Mouse (Mus musculus) heart, embryonic 14.5 days (tissue): Measurements from ENCODE around the gene Slc38a3. TPM values are rescaled to one million over a fixed set of nuclear protein-coding genes. Genes with fewer than 3 reads are reported as not detected.

ENCODE experiments used
- ATAC-seq: fragments of 200-750 bp; cut with Nextera tagmentation; 2 replicates; pipeline ENCODE4 v1.8.0; 2017; ENCODE audit warnings: low read depth, moderate TSS enrichment; ENCODE audit not compliant: insufficient number of reproducible peaks, insufficient read depth, low FRiP score
- H3K27ac ChIP-seq, 2 experiments: fragments of 200-500 bp in 1 of 2; fragments of 300-500 bp in 1 of 2; sonication (generic) in 1 of 2; replicated peaks in 1 of 2; 2 replicates each; pipeline ENCODE4 v1.5.1; 2012 to 2014; ENCODE audit warnings: low read depth in 2 of 2, low read length in 2 of 2, control low read depth in 1 of 2, mild to moderate bottlenecking in 1 of 2, mixed read lengths in 1 of 2; ENCODE audit not compliant: control insufficient read depth in 1 of 2, insufficient read depth in 1 of 2
- H3K27me3 ChIP-seq: fragments of 300-500 bp; sonication (generic); 2 replicates; pipeline ENCODE4 v1.6.1; 2014; ENCODE audit warnings: mild to moderate bottlenecking, low read length, control low read depth; ENCODE audit not compliant: control insufficient read depth, insufficient read depth
- H3K36me3 ChIP-seq: fragments of 300-500 bp; sonication (generic); 2 replicates; pipeline ENCODE4 v1.6.1; 2014; ENCODE audit warnings: mild to moderate bottlenecking, control low read depth, low read length, mixed read lengths; ENCODE audit not compliant: control insufficient read depth, insufficient read depth
- H3K4me1 ChIP-seq, 2 experiments: fragments of 200-500 bp in 1 of 2; fragments of 300-500 bp in 1 of 2; sonication (generic) in 1 of 2; 2 replicates each; pipeline ENCODE4 v1.6.1; 2012 to 2014; ENCODE audit warnings: low read length in 2 of 2, control low read depth in 1 of 2, mixed read lengths in 1 of 2; ENCODE audit not compliant: control insufficient read depth in 2 of 2, insufficient read depth in 2 of 2
- H3K4me2 ChIP-seq: fragments of 300-500 bp; sonication (generic); 2 replicates; pipeline ENCODE4 v1.6.1; 2014; ENCODE audit warnings: mild to moderate bottlenecking, low read length
- H3K4me3 ChIP-seq, 2 experiments: fragments of 200-500 bp in 1 of 2; fragments of 300-500 bp in 1 of 2; sonication (generic) in 1 of 2; 2 replicates each; pipeline ENCODE4 v1.5.1; 2012 to 2014; ENCODE audit warnings: low read length in 2 of 2, mild to moderate bottlenecking in 2 of 2, control low read depth in 1 of 2, low read depth in 1 of 2, moderate library complexity in 1 of 2; ENCODE audit not compliant: control insufficient read depth in 1 of 2, insufficient read depth in 1 of 2
- H3K9ac ChIP-seq: fragments of 300-500 bp; sonication (generic); 2 replicates; pipeline ENCODE4 v1.6.1; 2014; ENCODE audit warnings: mild to moderate bottlenecking, low read length
- H3K9me3 ChIP-seq: fragments of 300-500 bp; sonication (generic); 2 replicates; pipeline ENCODE4 v1.6.1; 2016; ENCODE audit warnings: low read length, control low read depth; ENCODE audit not compliant: control insufficient read depth
- WGBS: fragments of 180-500 bp; shearing (Covaris S2); extraction: QIAGEN DNeasy Blood & Tissue Kit; methylation state at CpG from one replicate; pipeline ENCODE4 v1.1.7; 2014; 5-methylcytosine and 5-hydroxymethylcytosine counted together
- polyA plus RNA-seq: library from polyadenylated mRNA; unstranded; fragments of >200 nt; fragmentation: Nextera tagmentation; extraction: Ambion mirVana; gene quantifications from 2 replicates; pipeline ENCODE4 v1.2.1, GENCODE M21; 2014

The Slc38a3 gene
- polyA plus RNA-seq, 1 experiment from 2014 or later: 2.7 TPM

- Histone ChIP-seq H3K4me2 (peak overlapping the region; percentile 98), H3K27me3 (peaks cover 45% of the 10 kb centered on the region), H3K4me3 (peak overlapping the region; percentile 48 to 64), H3K9ac (peak overlapping the region; percentile 79), H3K4me1 (peaks cover 25 to 37% of the 10 kb centered on the region in 2 experiments), H3K36me3 (no peaks in the 10 kb centered on the region; the same call in 1 of the 2 replicates), H3K9me3 (no peaks in the 10 kb centered on the region), H3K27ac (no peak overlapping the region)
- ATAC-seq: no peak
- WGBS: 4% methylated on average over 21 of the region's 21 CpGs
These were observed 39.2 kb upstream of the Slc38a3 start for GRCm38 (mm10) chr9:107708439-107709095.

DNA sequence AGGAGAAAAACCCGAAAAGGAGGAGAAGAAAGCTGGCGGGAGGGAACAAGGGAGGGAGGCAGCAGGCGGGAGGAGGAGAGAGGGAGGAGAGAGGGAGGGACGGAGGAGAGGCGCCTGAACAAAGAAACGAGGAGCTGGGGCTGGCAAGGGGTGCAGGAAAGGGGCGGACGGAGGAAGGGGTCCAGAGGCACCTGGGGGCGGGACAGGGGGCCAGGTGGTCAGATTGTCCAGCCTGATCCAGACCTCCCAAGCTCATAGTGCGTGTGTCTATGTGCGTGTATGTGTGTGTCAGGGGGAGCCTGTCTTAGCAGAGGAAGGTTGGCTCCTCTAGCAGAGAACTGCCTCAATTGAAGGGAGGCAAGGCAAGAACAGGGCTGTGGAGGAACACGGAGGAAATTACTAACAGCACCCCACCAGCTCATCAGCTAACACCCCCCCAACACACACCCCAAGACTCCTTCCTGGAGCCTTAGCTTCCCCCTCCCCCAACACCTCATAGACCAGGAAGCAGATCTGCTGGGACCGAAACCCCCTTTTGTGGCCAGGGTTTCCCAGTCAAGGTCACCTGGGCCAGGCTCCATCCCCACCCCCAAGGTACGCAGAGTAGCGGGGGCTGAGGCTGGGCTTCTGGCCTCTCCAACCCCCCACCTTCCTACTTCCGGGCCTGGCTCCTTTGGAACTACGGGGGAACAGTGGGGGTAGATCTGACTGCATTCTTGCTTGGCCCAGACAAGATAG, 38.5 kb upstream of the Slc38a3 start:
- peak overlapping the region; percentile 79 for H3K9ac ChIP-seq
- peak overlapping the region; percentile 98 for H3K4me2 ChIP-seq
- H3K9me3 ChIP-seq: no peaks in the 10 kb centered on the region
- H3K4me3 ChIP-seq: peak overlapping the region; percentile 48 to 64
- peaks cover 45% of the 10 kb centered on the region for H3K27me3 ChIP-seq
- 2% methylated on average over 17 of the region's 17 CpGs for WGBS
- H3K4me1 ChIP-seq: peaks cover 26 to 37% of the 10 kb centered on the region in 2 experiments
- H3K27ac ChIP-seq: no peak overlapping the region
- H3K36me3 ChIP-seq: no peaks in the 10 kb centered on the region; the same call in 1 of the 2 replicates
- no peak for ATAC-seq

DNA sequence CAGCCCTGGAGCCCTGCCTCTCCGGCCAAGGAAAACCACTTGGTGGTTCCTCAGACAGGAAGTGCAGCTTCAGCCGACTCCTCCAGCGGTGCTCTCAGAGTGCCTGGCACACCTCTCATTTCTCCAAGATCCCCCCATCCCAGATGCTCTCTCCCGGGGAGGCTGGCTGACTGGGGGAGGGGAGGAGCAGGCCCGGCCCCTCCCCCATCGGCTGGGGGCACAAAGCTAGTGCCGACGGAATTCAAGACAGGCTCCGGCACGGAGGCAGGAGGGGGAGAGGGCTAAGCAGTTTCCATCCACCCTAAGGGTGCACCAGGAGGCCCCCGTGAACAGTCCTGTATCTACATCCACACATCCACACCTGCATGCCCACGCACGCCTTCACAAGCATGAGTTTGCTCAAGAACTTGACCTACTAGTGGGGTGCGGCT, 37.5 kb upstream of the Slc38a3 start:
- H3K4me1 ChIP-seq: peaks cover 31 to 37% of the 10 kb centered on the region in 2 experiments
- H3K9ac ChIP-seq: peak overlapping the region; percentile 79
- H3K4me3 ChIP-seq: peak overlapping the region; percentile 10 to 64; a peak in 1 of 4 replicates
- H3K27me3 ChIP-seq: peaks cover 45% of the 10 kb centered on the region
- 5% methylated on average over 14 of the region's 14 CpGs for WGBS
- H3K36me3 ChIP-seq: no peaks in the 10 kb centered on the region; the same call in 1 of the 2 replicates
- H3K4me2 ChIP-seq: peak overlapping the region; percentile 98
- no peaks in the 10 kb centered on the region for H3K9me3 ChIP-seq
- ATAC-seq: no peak
- no peak overlapping the region for H3K27ac ChIP-seq

GRCm38 (mm10) chr9:107703337-107704122, 34.2 kb upstream of the Slc38a3 start:
- no peak overlapping the region for H3K27ac ChIP-seq
- ATAC-seq: no peak
- H3K36me3 ChIP-seq: peaks cover 3% of the 10 kb centered on the region; the same call in 1 of the 2 replicates
- H3K27me3 ChIP-seq: peaks cover 34% of the 10 kb centered on the region
- no peaks in the 10 kb centered on the region for H3K9me3 ChIP-seq
- WGBS: 50% methylated on average over 14 of the region's 14 CpGs
- H3K4me1 ChIP-seq: peaks cover 46 to 48% of the 10 kb centered on the region in 2 experiments
- no peak overlapping the region for H3K9ac ChIP-seq
- no peak overlapping the region for H3K4me3 ChIP-seq
- no peak overlapping the region for H3K4me2 ChIP-seq

GRCm38 (mm10) chr9:107702606-107703185, 33.4 kb upstream of the Slc38a3 start:
- Histone ChIP-seq H3K36me3 (peaks cover 3% of the 10 kb centered on the region; the same call in 1 of the 2 replicates), H3K27ac (no peak overlapping the region), H3K4me2 (no peak overlapping the region), H3K4me3 (no peak overlapping the region), H3K4me1 (peaks cover 46% of the 10 kb centered on the region in 2 experiments), H3K9ac (no peak overlapping the region; the same call in 1 of the 2 replicates), H3K27me3 (peaks cover 25% of the 10 kb centered on the region), H3K9me3 (no peaks in the 10 kb centered on the region)
- 73% methylated on average over 3 of the region's 3 CpGs for WGBS
- ATAC-seq: no peak

- Histone ChIP-seq H3K9me3 (no peaks in the 10 kb centered on the region), H3K27me3 (peaks cover 14% of the 10 kb centered on the region; the same call in 1 of the 2 replicates), H3K4me2 (no peak overlapping the region), H3K9ac (no peak overlapping the region), H3K4me1 (peaks cover 42 to 44% of the 10 kb centered on the region in 2 experiments), H3K27ac (no peak overlapping the region), H3K4me3 (no peak overlapping the region), H3K36me3 (peaks cover 3% of the 10 kb centered on the region; the same call in 1 of the 2 replicates)
- WGBS: 62% methylated on average over 12 of the region's 12 CpGs
- ATAC-seq: no peak
These were observed 32.3 kb upstream of the Slc38a3 start for GRCm38 (mm10) chr9:107701594-107701993.

GRCm38 (mm10) chr9:107700114-107700571, 30.8 kb upstream of the Slc38a3 start:
- ATAC-seq: no peak
- H3K4me1 ChIP-seq: peaks cover 37 to 46% of the 10 kb centered on the region in 2 experiments
- peaks cover 3% of the 10 kb centered on the region; the same call in 1 of the 2 replicates for H3K36me3 ChIP-seq
- H3K9ac ChIP-seq: no peak overlapping the region
- H3K9me3 ChIP-seq: no peaks in the 10 kb centered on the region
- H3K4me3 ChIP-seq: no peak overlapping the region
- 32% methylated on average over 6 of the region's 6 CpGs for WGBS
- H3K4me2 ChIP-seq: no peak overlapping the region
- H3K27me3 ChIP-seq: peaks cover under 1% of the 10 kb centered on the region; the same call in 1 of the 2 replicates
- H3K27ac ChIP-seq: peak overlapping the region; percentile 26 to 41; a peak in 3 of 4 replicates
